Mouse (Mus musculus): ENCODE measurements around the gene Npcd. TPM values are rescaled to one million over a fixed set of nuclear protein-coding genes. Genes with fewer than 3 reads are reported as not detected.

Gene Npcd
- polyA plus RNA-seq, 1 experiment from 2014 or later = 2.1 TPM

DNA sequence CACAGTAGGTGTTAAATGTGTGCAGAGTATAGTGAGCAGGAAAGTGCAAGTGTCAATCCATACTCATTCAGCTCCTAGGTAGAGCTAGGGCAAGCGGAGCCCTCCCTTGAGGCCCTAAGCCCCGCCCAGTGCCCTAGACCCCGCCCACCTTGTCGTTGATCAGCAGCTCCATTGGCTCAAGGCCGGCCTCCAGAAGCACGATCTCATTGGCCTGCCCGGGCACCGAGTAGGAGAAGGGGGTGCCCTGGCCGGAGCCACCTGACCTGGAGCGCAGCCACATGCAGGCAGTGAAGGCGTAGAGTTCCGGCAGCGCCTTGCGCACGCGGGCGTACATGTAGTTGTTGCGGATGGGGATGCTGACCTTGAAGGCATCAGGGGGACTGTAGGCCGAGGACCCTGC, 41.6 kb downstream of the Npcd start:
- H3K27me3 ChIP-seq = no peaks in the 10 kb centered on the region
- no peak for DNase-seq (ENCODE audit: low read depth, low spot score)
- ATAC-seq = no peak
- ChIA-PET POLR2A (no interaction called here), CTCF (no interaction called here)
- in situ Hi-C loops (cut with MboI; ENCODE audit: low pct_unique_long_range_greater_than_20kb) = no loop called here
- TF ChIP-seq CTCF (IDR thresholded peaks at IDR 0.05) = no peak

- DNase-seq (ENCODE audit: low read depth, low spot score) = no peak
- peaks cover 4% of the 10 kb centered on the region for H3K27me3 ChIP-seq
- POLR2A ChIA-PET = no interaction called here
- no peak for TF ChIP-seq CTCF (IDR thresholded peaks at IDR 0.05)
- in situ Hi-C loops (cut with MboI; ENCODE audit: low pct_unique_long_range_greater_than_20kb) = no loop called here
- no peak for ATAC-seq
- CTCF ChIA-PET = no interaction called here
These were observed 42.5 kb downstream of the Npcd start for GRCm38 (mm10) chr15:79791502-79791901.

DNA sequence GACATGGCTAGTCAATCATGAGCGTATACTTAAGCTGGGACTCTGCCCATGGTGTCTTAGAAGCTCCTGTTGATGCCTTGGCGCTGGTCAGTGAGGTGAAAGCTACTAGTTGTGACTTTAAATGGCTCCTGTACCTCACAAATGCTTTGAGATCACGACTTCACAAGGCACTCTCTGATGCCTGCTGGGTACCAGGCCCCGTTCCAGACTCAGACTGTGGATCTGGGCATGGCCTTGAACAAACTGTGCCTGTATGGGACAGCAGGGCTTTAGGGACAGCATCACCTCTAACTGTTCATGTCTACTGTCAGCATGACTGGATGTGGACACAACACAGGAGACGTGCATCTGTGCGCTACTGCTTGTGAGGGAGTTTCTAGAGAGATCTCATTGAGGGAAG, 43.1 kb downstream of the Npcd start:
- in situ Hi-C loops (cut with MboI; ENCODE audit: low pct_unique_long_range_greater_than_20kb) = no loop called here
- TF ChIP-seq CTCF (IDR thresholded peaks at IDR 0.05) = no peak
- peaks cover 6% of the 10 kb centered on the region for H3K27me3 ChIP-seq
- CTCF ChIA-PET = no interaction called here
- POLR2A ChIA-PET = no interaction called here
- no peak for DNase-seq (ENCODE audit: low read depth, low spot score)
- ATAC-seq = no peak

DNA sequence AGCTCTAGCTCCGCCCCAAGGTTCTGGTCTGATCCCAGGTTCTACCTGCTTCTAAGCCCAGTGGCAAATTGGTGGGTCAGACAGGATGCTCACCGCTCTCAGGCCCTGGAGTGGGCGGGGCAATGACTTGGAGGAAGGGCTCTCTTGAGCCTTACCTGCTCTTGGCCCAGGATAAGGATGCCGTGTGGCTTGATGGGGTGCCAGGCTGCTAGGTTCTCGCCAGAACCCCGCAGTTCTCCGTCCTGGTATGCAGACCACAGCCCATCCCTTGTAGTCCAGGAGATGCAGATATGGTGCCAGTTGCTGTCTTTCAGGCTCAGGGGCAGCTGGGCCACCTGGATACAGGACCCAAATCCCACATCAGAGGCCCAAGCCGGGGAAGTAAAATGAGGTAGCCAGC, 43.9 kb downstream of the Npcd start:
- TF ChIP-seq CTCF (IDR thresholded peaks at IDR 0.05) = no peak
- POLR2A ChIA-PET = no interaction called here
- in situ Hi-C loops (cut with MboI; ENCODE audit: low pct_unique_long_range_greater_than_20kb) = no loop called here
- CTCF ChIA-PET = no interaction called here
- H3K27me3 ChIP-seq = peaks cover 12% of the 10 kb centered on the region
- no peak for ATAC-seq
- no peak for DNase-seq (ENCODE audit: low read depth, low spot score)

GRCm38 (mm10) chr15:79787815-79788214, 46.2 kb downstream of the Npcd start:
- TF ChIP-seq CTCF (IDR thresholded peaks at IDR 0.05) = no peak
- DNase-seq (ENCODE audit: low read depth, low spot score) (no peak), ATAC-seq (no peak)
- POLR2A ChIA-PET = no interaction called here
- CTCF ChIA-PET = no interaction called here
- H3K27me3 ChIP-seq = peaks cover 14% of the 10 kb centered on the region
- in situ Hi-C loops (cut with MboI; ENCODE audit: low pct_unique_long_range_greater_than_20kb) = no loop called here

DNA sequence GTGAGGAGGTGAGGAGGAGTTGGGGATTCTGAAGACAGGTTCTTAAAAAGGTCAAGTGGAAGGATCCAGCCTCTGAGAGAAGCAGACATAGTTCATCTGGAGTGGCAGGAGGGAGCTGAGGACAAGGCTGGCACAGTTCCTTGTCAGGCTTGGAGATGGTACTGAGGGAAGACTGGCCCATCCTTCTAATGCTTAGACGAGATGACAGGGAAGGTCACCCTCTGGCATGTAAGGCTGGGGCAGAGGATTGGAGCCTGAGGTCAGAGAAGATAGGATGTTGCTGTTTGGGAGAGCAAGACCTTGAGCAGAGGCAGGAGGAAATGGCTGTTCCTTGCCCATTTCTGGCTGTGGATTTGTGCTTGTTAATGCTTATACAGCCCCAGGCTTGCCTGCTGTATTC, 49.0 kb downstream of the Npcd start:
- H3K27me3 ChIP-seq = peaks cover 26% of the 10 kb centered on the region
- ATAC-seq = no peak
- no peak for TF ChIP-seq CTCF (IDR thresholded peaks at IDR 0.05)
- DNase-seq (ENCODE audit: low read depth, low spot score) = no peak
- POLR2A ChIA-PET = no interaction called here
- CTCF ChIA-PET = no interaction called here
- in situ Hi-C loops (cut with MboI; ENCODE audit: low pct_unique_long_range_greater_than_20kb) = no loop called here

DNA sequence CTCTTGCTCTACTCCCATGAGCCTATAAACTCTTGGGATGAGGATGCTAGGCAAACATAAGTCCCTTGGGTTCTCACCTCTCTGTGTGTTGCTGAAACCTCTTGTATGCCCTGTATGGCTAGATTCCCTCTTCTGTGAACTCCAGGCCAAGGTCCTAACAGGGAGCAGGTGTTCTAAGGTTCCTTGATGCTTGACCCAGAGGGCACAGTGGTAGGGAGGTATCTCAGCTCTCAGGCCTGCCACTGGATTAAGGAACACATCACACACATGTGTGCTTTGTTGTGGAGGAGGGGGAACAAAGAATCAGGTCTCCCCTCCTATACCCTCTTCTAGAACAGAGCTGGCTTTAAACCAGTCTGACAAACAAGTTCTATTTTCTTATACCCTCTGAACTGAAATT, 56.3 kb downstream of the Npcd start, which contains the start of gene Dnal4:
Gene Dnal4 (minus strand): TSS at position 101 of the 400 bp plus-strand sequence.
- in situ Hi-C loops (cut with MboI; ENCODE audit: low pct_unique_long_range_greater_than_20kb) = no loop called here

GRCm38 (mm10) chr15:79775662-79776061, 58.4 kb downstream of the Npcd start:
- TF ChIP-seq CTCF (IDR thresholded peaks at IDR 0.05) = no peak
- ChIA-PET POLR2A (no interaction called here), CTCF (interaction anchor here (1.2 to 1.4 kb wide), 2 partner anchors 20 to 23 kb away, joined by 3 read pairs; no protein-coding TSS in a partner anchor)
- in situ Hi-C loops (cut with MboI; ENCODE audit: low pct_unique_long_range_greater_than_20kb) = no loop called here
- H3K27me3 ChIP-seq = no peaks in the 10 kb centered on the region
- no peak for DNase-seq (ENCODE audit: low read depth, low spot score)
- no peak for ATAC-seq

More for the DNA sequence above, 56.3 kb downstream of the Npcd start, which contains the start of gene Dnal4:
- ChIA-PET POLR2A (no interaction called here), CTCF (interaction anchor here (1.9 kb wide), 1 partner anchor 53 kb away, joined by 5 read pairs; no protein-coding TSS in a partner anchor)
- no peak for TF ChIP-seq CTCF (IDR thresholded peaks at IDR 0.05)
- peaks cover 12% of the 10 kb centered on the region for H3K27me3 ChIP-seq
- no peak for DNase-seq (ENCODE audit: low read depth, low spot score)
- ATAC-seq = no peak

GRCm38 (mm10) chr15:79774117-79775027, 59.7 kb downstream of the Npcd start:
- DNase-seq (ENCODE audit: low read depth, low spot score) = peak; percentile 97
- ChIA-PET POLR2A (interaction anchor here (0.8 to 1.5 kb wide), 2 partner anchors 10 to 22 kb away, joined by 4 to 6 read pairs; no protein-coding TSS in a partner anchor), CTCF (interaction anchor here (1.2 kb wide), 1 partner anchor 21 kb away, joined by 3 read pairs; no protein-coding TSS in a partner anchor)
- in situ Hi-C loops (cut with MboI; ENCODE audit: low pct_unique_long_range_greater_than_20kb) = loop anchor here (5.0 kb wide), 1 partner anchor 103 kb away; no protein-coding TSS in a partner anchor
- TF ChIP-seq CTCF (IDR thresholded peaks at IDR 0.05) = no peak
- H3K27me3 ChIP-seq = no peaks in the 10 kb centered on the region
- peak; percentile 87 for ATAC-seq

GRCm38 (mm10) chr15:79770629-79771240, 63.3 kb downstream of the Npcd start:
- H3K27me3 ChIP-seq = no peaks in the 10 kb centered on the region
- ATAC-seq = no peak
- CTCF ChIA-PET = interaction anchor here (0.8 kb wide), 1 partner anchor 10 kb away, joined by 3 read pairs; no protein-coding TSS in a partner anchor
- DNase-seq (ENCODE audit: low read depth, low spot score) = peak; percentile 49
- in situ Hi-C loops (cut with MboI; ENCODE audit: low pct_unique_long_range_greater_than_20kb) = loop anchor here (5.0 kb wide), 1 partner anchor 107 kb away; no protein-coding TSS in a partner anchor
- POLR2A ChIA-PET = interaction anchor here (0.7 kb wide), 1 partner anchor 1101 kb away, joined by 9 read pairs; no protein-coding TSS in a partner anchor
- no peak for TF ChIP-seq CTCF (IDR thresholded peaks at IDR 0.05)

DNA sequence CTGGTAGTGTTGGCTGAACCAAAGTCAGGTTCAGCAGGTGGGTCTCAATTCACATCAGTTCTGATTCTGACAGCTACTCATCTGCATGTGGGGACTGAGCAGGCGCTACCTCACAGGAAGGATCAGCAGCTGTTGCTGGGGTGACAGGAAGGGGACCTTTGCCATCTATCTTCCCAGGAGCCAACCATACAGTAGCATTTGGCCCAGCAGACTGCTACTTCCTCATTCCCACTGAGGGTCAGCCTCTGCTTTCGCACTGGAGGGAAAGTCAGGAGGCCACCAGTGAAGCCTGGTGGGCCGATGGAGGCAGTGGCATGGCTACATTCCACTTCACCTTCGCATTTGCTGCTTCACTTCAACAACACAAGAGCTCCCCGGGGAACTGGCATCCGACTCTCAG, 65.7 kb downstream of the Npcd start:
- ATAC-seq (no peak), DNase-seq (ENCODE audit: low read depth, low spot score) (no peak)
- ChIA-PET CTCF (interaction anchor here (0.7 to 1.5 kb wide), 2 partner anchors 16 to 48 kb away, joined by 3 to 5 read pairs; no protein-coding TSS in a partner anchor), POLR2A (no interaction called here)
- in situ Hi-C loops (cut with MboI; ENCODE audit: low pct_unique_long_range_greater_than_20kb) = no loop called here
- no peaks in the 10 kb centered on the region for H3K27me3 ChIP-seq
- TF ChIP-seq CTCF (IDR thresholded peaks at IDR 0.05) = no peak

All from Patski (cell line).